Mouse (Mus musculus): Measurements from ENCODE around the gene Draxin.
"Not testable (repeated sequence)": the region's sequence is repeated elsewhere in the genome, so short reads cannot be mapped to it uniquely, and the experiment has no call there.

Draxin gene

DNA sequence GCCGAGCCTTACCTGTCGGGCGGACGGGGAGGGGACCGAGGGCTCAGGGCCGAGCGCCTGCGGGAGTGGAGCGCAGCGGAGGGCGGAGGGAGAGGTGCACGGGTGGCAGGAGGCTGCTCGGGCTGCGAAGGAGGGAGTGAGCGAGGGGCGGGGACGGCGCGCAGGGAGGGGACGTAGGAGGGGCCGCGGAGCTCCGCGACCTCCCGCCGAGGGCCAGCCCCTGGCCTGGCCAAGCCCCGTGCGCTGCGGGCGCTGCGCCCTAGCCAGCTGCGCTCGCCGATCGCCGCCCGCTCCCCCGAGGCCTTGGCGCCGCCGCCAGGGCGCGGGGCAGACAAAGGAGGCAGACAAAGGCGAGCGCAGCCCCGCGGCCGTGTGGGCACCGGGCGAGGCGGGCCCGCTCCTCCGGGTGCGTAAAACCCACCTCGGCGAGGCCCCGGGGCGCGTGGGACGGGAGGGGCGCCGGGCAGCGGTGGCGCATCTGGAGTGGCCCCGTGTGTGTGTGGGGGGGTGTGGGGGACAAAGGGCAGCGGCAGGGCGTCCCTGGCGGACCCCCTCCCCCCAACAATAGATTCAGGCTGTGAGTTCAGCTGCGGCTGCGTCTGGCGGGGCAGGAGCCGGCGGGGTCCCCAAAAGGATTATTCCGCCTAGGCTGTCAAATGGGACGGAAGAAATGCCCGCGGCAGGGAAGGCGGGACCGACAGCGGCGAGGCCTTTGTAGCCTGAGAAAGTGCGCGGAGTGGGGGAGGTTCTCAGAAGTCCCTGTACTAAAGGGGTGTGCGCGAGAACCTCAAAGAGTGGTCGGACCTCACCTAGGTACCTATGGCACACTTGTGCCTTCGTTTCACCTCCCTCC, at the start of gene Draxin:
Gene Draxin, minus strand, starts transcription at position 138 of the 853 bp plus-strand sequence.
- DNase-seq (ENCODE audit: low read depth, low spot score) = peak; percentile 77

DNA sequence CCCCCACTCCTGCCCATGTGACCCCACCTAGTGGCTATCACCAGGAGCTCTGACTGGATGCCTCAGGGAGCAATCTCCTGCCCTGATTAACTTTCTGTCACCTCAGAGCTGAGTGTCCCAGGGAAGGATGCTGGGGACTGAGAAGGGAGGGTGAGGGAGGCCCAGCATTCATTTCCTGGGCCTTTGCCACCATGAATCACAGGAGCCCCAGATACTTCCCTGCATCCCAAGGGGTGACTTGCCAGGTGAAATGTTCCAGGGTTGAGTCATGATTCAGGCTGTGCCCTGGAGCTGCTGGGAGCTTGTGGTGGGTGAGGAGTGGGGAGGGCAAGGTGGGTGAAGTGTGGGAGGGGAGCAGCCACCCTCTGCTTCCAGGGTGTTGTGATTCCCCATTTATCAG, 47.2 kb upstream of the Draxin start:
- DNase-seq (ENCODE audit: low read depth, low spot score) = no peak

DNA sequence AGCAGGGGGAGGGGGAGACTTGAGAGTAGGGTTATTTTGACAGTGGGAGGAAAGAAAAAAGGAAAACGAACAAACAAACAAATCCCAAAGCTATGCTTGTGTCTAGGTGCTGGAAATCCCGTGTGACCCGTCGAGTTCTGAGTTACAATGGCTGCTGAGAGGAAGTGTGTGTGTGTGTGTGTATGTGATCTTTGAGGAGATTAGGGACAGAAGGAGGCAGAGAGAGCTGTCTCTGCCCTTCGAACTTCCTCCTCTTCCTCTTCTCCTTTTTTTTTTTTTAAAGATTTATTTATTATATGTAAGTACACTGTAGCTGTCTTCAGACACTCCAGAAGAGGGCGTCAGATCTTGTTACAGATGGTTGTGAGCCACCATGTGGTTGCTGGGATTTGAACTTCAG, 46.1 kb upstream of the Draxin start:
- DNase-seq (ENCODE audit: low read depth, low spot score) = not testable (repeated sequence)

DNA sequence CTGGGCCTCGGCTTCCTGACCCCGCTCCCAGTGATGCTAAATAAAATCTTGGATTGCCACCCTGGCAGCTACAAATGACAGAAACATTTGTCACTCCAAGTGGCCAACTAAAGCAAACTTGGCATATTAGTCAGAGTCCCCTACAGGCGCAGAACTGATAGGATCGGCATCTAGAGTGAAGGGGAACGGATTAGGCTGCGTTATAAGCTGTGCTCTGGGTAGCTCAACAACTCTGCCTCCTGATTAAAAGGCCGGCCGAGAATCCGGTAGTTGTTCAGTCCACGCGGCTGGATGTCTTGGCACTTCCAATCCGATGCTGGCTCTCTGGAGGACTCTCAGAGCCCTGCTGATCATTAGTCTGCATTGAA, 44.0 kb upstream of the Draxin start:
- no peak for DNase-seq (ENCODE audit: low read depth, low spot score)

DNA sequence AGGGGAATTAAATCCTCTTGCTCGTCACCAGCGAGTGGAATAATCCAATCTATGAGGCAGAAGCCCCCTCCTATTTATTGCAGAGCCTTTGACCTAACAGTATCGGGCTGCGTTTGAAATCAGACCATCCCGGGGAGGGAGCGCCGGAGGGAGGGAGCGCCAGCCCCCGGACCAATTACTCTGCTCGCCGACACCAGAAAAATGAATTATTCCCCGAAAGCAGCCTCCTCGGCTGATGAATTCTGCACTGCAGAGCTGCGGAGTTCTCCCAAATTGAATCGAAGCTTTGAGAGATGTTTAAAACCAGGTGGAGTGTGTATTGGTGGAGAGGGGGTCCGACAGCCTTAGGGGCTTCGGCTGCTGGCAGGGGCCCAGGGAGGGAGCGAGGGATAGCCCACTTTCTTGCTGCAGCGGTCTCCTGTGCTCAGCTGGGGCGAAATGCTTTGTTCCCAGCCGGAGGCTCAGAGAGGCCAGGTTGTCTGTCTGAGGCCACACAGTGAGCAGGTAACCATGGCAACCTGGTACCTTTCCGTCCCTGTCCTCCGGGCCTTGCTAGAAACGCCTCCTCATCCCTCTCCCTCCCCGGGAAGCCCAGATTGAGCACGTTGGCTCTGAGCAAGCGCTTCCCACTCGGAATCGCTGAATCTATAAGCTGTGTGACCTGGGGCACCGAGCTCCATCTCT, 43.5 kb upstream of the Draxin start:
- DNase-seq (ENCODE audit: low read depth, low spot score) = no peak

DNA sequence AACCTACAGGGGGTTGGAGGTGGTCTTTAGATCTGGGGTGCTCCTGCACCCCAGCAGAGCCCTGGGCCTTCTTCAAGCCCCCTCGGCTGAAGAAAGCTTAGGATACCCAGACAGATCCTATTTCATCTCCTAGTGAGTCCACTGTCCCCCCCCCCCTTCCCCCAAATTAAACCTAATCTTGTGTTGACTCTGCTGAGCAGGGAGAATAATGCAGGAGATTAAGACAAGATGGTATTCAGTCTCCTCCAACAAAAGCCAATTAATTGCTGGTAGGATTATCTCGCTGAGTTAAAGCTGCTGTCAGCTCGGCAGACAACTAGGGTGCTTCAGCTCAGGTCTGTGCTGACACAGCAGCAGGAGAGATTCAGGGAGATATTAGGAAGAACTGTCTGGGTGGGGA, 40.8 kb upstream of the Draxin start:
- no peak for DNase-seq (ENCODE audit: low read depth, low spot score)

DNA sequence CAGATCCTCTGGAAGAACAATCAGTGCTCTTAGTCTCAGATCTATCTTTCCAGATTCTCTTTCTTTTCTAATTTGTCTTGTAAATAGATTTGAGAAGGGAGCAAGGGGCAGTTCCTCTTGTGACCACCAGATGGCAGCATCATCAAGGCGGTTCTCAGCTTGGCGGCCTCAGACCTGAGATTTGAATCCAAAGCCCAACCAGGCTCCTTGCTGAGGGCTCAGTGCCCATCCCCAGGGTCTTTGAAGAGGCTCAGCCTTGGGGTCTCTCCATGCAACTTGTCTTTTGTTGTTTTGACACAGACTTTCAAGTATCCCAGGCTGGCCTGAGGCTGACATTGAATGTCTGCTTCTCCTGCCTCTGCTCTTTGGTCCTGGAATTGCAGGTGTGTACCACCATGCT, 40.3 kb upstream of the Draxin start:
- DNase-seq (ENCODE audit: low read depth, low spot score) = peak; percentile 65

DNA sequence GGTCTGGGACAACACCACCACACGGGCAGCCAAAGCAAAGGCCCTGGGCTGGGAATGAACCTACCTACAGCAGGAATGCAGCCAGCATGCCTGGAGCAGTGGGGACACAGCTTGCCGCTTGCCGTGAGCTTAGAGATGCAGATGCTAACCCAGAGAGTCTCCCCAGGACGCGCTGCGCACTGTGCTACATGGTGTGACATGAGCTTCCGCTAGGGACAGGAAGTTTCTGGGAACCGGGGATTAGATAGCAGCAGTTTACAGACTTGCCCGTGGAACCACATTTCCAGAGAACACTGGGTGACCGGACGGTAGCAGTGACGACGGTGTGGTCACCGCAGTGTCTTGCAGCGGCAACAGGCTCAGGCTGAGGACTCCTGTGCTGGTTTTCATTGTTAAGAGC, 39.1 kb upstream of the Draxin start:
- DNase-seq (ENCODE audit: low read depth, low spot score) = no peak

DNA sequence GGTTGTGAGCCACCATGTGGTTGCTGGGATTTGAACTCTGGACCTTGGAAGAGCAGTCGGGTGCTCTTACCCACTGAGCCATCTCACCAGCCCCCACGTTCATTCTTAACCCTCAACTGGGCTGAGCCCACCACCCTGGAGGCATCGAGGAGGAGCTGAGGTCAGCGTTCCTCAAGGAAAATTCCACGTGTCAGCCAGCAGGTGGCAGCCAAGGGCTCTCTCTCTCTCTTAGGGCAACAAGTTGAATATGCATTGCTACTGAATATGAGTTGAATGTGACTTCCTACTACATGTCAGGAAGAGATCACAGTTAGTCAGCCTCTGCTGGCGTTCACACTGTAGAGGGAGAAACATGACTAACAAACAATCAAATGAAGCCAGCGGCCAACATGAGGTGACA, 37.8 kb upstream of the Draxin start:
- DNase-seq (ENCODE audit: low read depth, low spot score) = peak; percentile 77

DNA sequence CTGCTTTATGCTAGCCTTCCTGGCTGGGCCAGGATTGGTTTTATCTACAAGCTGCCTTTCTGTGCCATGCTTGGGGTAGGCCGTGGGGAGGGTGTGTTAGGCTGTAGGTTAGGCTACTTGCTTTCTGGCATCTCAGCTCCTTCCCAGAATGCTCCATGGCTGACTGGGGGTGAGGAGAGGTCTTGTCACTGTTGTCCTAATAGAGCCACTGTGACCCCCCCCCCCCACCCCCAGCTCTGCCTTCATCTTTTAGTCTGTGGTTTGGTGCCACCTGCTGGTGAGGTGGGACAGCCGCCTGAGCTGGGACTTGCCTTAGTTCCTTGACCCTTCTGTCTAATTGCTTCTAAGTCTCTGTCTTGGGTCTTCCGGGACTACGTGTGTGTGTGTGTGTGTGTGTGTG, 36.5 kb upstream of the Draxin start:
- DNase-seq (ENCODE audit: low read depth, low spot score) = no peak

DNA sequence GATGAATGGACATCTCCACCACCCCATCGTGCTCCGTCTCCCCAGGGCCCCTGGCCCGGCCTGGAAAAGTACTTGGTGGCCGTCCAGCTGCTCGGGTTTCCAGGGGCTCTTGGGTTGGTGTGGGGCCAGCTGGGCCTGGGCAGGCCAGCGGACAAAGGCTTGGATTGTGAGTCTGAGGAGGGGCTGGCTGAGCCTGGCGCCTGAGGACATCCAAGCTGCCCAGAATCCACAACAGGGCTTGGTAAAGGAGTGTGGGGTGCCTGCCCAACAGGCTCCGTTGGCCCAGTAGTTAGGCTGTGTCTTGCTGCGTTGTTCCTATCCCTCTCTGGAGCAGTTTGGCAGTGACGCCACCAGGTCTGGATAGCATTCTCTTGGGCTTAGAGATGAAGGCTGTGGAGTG, 35.9 kb upstream of the Draxin start:
- no peak for DNase-seq (ENCODE audit: low read depth, low spot score)

DNA sequence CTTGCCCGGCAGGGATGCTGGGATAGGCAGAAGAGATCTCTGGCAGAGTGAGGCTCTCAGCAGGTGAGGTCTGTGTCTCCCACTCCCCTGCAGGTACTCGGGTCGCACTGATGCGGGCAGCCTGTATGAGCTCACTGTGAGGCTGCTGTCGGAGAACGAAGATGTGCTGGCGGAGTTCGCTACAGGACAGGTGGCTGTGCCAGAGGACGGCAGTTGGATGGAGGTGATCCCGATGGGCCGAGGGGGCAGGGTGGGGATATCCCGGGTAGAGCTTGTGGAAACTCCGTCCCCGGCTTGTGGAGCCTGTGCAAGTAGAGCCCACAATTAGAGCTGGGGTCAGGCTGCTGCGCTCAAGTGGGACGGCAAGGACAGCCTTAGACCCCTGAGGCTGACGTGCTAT, 35.1 kb upstream of the Draxin start:
- no peak for DNase-seq (ENCODE audit: low read depth, low spot score)

DNA sequence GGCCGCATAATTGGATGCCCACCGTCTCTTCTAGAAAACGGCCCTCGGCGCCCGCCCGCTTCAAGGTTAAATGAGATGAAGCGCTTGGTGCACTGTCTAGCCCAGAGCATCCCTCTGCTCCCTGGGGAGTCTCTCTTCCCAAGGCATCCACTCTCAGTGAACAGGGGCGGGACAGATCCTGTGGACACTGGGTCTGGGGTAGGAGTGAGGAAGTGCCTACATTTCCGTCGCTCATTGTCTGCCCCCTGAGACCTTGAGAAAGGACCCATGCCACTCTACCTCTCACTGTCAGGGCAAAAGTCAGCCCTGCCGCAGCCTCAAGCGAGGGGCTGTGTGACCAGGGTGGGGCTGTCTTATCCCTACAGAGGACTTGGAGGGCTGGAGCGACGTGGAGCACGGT, 34.0 kb upstream of the Draxin start:
- DNase-seq (ENCODE audit: low read depth, low spot score) = no peak

DNA sequence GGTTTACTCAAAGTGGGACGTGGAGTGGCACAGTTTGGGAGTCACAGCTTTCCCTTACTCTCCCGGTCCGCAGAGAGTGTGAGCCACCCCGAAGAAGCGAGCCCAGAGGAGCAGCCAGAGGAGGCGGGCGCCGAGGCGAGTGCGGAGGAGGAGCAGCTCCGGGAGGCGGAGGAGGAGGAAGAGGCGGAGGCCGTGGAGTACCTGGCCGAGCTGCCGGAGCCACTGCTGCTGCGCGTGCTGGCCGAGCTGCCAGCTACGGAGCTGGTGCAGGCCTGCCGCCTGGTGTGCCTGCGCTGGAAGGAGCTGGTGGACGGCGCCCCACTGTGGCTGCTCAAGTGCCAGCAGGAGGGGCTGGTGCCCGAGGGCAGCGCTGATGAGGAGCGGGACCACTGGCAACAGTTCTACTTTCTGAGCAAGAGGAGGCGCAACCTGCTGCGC, 33.5 kb upstream of the Draxin start:
- DNase-seq (ENCODE audit: low read depth, low spot score) = peak; percentile 70

DNA sequence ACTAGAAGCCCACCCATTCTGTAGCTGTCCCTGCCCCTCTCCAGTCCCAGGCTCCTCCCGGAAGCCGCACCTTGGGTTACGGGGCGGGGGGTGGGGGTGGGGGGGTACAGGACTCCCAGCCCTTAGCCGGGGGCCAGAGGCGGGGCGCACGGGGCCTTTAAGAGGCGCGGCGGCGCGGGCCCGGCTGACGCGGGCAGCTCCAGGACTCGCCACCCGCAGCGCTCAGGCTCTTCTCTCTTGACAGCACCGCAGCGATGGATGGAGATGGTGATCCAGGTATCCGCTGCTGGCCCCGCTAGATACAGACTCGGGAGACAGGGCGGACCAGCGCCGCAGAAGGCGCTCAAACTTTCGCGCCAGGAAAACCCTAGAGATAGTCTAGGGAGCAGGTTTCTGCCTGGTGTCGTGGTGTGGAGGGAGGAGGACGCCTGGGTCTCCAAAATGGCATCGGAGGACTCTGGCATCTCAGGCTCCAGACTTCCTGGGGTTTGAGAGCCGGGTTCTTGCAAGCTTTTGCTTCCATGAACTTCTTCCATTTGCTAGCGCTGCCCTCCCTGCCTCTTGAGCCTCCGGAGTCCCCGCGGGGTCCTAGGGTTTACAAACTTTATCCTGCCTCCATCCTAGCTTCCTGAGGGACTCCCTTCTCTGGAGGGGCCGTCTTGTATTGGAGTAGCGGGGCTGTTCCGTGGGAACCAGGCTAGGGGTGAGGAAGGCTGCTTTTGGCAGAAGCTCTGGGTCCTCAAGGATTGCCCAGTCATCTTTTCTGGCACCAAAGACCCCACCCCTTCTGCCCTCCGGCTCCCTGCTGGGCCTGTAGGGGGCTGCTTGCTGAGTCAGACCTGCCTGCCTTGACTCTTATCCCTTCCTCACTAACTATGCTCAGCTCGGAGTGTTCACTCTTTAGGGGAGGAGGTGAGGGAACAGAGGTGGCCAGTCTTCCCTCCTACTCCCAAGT, 30.2 kb upstream of the Draxin start, which contains the start of the genes Fbxo44 and Fbxo2:
Gene Fbxo44, minus strand, starts transcription at position 47 of the 955 bp plus-strand sequence.
Gene Fbxo2, plus strand, starts transcription at position 186 of the 955 bp plus-strand sequence.
- DNase-seq (ENCODE audit: low read depth, low spot score) = no peak

DNA sequence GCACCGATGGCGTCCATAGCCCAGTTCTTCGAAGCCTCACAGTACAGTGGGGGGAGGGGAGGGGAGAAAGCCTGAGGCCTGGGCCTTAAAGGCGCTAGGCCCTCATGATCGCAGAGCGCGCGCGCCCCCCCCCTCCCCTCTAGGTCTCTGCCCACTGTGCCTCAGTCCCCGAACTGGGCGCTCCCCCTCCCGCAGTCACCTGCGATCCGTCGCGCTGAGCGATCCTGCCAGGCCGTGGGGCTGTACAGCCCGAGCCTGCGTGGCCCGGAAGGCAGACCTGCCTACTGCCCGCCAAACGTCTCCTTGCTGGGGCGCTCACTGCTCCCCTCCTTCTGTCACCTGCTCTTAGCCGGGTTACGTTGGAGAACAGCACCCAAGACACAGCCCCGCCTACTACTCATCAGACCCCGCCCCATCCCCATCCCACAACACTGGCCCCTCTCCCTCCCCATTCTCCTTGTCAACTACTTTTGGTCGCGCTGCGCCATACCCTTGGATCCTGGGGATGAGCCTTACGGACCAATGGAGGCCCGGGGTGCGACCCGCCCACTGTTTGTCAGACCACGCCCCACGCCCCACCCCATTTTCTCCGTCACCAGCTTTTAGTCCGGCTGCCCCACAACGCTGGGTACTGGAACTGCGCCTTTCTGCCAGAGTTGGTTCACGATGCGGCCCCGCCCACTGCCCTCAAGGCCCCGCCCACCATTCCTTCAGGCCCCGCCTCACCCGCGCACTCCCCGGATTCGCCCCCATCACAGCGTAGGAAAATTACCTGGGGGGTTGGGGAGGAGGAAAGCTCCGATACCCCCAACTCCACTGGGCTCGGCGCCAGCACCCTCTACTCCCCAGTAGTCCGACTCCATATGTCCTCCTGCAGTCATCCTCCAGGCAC, 29.3 kb upstream of the Draxin start:
- peak; percentile 74 for DNase-seq (ENCODE audit: low read depth, low spot score)

DNA sequence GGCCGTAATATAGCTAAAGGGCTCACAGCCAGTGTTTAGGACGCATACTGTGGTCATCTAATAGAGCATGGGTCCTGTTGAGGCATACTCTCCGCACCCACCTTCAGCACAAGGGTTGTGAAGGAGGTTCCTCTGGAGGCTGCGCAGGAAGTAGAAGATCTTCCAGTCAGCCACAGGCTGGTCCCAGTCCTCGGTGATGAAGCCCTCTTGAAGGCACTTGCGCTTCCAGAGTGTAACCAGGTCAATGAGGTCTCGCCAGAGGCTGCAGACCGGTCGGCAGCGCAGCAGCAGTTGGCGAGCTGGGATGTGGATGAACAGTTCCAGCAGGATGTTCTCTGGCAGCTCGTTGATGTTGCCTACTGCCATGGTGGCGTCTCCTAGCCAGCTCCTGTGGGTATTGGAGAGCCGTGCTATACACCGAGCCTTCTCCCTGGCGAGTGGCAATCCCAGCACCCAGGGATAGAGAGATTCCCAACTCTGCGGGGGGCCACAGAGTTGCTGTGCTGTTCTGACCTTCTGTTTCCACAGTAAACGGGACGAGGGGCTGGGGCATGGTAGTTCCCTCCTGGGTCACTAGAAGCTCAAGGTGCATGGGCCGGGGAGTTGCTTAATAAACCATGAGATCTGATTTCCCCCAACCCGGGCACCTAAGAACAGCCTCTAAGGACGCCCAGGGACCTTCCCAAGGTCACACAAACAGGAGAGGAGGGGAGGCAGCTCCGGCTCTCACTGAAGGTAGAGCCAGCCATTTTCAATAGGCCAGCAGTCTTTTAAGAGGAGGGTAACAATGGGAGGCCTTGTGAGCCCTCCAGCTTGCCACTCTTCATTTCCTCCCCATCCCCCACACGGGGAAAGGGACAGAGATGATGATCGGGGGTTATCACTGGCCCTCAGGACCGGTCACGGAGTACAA, 28.2 kb upstream of the Draxin start:
- no peak for DNase-seq (ENCODE audit: low read depth, low spot score)

DNA sequence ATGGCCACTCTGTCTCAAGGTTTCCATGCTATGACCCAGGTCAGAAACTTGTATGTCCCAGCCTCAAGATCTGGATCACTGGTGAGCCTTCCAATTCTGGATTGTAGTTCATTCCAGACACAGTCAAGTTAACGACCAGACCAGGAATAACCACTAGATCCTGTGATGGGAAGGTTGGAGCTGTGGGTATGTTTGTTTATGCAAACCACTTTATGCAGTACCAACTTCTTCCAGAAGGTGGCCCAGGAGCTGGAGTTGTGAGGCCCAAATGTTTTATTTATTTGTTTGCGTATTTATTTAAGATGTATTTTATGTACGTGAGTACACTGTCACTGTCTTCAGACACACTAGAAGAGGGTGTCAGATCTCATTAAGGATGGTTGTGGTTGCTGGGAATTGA, 24.5 kb upstream of the Draxin start:
- no peak for DNase-seq (ENCODE audit: low read depth, low spot score)

DNA sequence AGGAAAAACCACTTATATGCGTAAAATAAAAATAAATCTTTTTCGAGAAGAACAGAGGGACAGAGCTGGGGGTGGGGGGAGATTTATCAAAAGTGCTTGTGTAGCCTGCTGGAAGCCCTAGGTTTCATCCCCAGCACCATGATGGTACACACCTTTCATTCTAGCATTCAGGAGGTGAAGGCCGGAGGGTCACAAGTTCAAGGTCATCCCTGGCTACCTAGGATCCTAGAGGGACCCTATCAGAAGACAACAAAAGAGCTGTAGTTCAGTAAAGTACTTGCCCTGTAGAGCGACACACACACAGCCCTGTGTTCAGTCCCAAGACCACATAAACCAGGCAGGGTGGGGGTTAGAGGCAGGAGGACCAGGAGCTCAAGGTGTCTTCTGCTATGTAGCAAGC, 23.5 kb upstream of the Draxin start:
- DNase-seq (ENCODE audit: low read depth, low spot score) = no peak

DNA sequence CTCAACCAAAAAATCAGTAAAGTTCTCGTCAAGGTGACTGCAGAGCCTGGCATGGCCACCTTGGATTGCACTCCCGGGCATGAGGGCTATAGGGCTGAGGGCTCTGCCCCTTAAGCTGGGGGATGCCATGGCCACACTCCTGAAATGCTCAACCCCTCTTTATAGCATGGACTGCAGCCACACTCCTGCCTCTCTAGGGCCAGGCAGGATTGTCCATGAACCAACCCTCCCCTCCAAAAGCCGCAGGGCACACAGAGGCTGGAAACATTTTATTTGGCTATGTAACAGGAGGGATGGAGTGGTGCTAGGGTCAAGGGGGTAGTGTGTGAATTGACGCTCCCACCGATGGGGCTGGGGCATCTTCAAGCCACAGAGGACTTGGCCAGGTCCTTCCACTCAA, 22.0 kb upstream of the Draxin start:
- DNase-seq (ENCODE audit: low read depth, low spot score) = no peak

Measured in forelimb bud, embryonic 11.5 days (tissue).